Comparison of ENCODE assay signal across 16 mouse cellular contexts in genomic region chrX:153742493-153742892, GRCm38 (mm10).
"Had no signal": no experiment of that assay in that cellular context is flagged by ENCODE, and none has a peak within 500 bp of the region (broad histone marks: within the 10 kb centered on the region; RNA-seq: fewer than 3 reads in every experiment).

No protein-coding gene starts in this region.

- H3K27me3 ChIP-seq: neural tube, embryonic 13.5 days; neural tube, embryonic 15.5 days; stomach, embryonic 15.5 days had no signal

- H3K36me3 ChIP-seq: neural tube, embryonic 13.5 days; neural tube, embryonic 15.5 days; stomach, embryonic 15.5 days had no signal

- H3K4me2 ChIP-seq: neural tube, embryonic 13.5 days; neural tube, embryonic 15.5 days; stomach, embryonic 15.5 days had no signal

- H3K27ac ChIP-seq: neural tube, embryonic 13.5 days; neural tube, embryonic 15.5 days; stomach, embryonic 15.5 days; stomach, postnatal 0 days had no signal

- H3K9me3 ChIP-seq: neural tube, embryonic 13.5 days; neural tube, embryonic 15.5 days; stomach, embryonic 15.5 days had no signal

- H3K4me3 ChIP-seq: neural tube, embryonic 13.5 days; neural tube, embryonic 15.5 days; stomach, embryonic 15.5 days had no signal

- H3K4me1 ChIP-seq: neural tube, embryonic 13.5 days; neural tube, embryonic 15.5 days; stomach, embryonic 15.5 days had no signal

- H3K9ac ChIP-seq: neural tube, embryonic 13.5 days; neural tube, embryonic 15.5 days; stomach, embryonic 15.5 days had no signal

- DNase-seq: retina, postnatal 1 day; right cerebral cortex, adult 18-20 months; right cerebral cortex, postnatal 14 days; right cerebral cortex, postnatal 25 days; right cerebral cortex, postnatal 4 days; spleen, adult 18-20 months; thymus, adult 18-20 months; thymus, adult 2 months; thymus, postnatal 14 days; thymus, postnatal 25 days; thymus, postnatal 36 days; thymus, postnatal 4 days had no signal
